Mouse (Mus musculus) monocyte, adult 5-6 weeks (primary cell): ENCODE measurements around the gene Hoxc11. TPM values are rescaled to one million over a fixed set of nuclear protein-coding genes. Genes with fewer than 3 reads are reported as not detected.

Source experiments
- ATAC-seq: fragments of 153-309, 156-312 bp; replicated peaks from 2 replicates; pipeline ENCODE4 v1.8.0; 2017; ENCODE audit warnings: mild to moderate bottlenecking; ENCODE audit not compliant: low TSS enrichment, insufficient number of reproducible peaks, severe bottlenecking, poor library complexity, low FRiP score
- total RNA-seq: library from RNA; stranded (forward); fragments of 200-1000, 200-491, 200-594 nt; gene quantifications from 3 replicates; pipeline ENCODE4 v1.2.3, GENCODE M21; 2017

The Hoxc11 gene
- total RNA-seq, 1 experiment from 2014 or later = not detected

DNA sequence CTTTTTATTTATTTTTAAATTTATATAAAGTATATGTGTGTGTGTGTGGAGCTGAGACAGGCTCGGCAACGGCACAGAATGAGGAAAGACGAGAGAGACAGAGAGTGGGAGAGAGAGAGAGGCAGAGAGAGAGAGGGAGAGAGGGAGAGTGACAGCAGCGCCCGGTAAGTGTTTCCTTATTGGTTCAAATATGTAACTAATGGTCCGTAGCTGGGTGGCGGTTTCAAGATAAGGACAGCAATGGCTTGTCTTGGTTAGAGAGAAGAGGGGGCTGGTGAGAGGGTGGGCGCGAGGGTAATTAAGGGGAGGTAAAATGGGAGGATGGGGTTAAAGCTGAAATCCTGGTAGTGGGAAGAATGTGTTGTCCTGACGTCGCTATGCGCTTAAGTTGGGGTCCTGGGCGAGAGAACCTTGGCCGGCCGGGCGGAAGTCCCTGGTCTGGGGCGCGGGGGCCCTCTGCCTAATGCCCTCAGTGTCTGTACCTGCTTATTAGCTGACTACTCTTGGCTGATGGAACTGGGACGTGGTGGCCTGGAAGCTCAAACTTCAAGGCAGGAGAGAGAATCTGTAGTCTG is 44.5 kb downstream of the Hoxc11 start:
- no peak for ATAC-seq

DNA sequence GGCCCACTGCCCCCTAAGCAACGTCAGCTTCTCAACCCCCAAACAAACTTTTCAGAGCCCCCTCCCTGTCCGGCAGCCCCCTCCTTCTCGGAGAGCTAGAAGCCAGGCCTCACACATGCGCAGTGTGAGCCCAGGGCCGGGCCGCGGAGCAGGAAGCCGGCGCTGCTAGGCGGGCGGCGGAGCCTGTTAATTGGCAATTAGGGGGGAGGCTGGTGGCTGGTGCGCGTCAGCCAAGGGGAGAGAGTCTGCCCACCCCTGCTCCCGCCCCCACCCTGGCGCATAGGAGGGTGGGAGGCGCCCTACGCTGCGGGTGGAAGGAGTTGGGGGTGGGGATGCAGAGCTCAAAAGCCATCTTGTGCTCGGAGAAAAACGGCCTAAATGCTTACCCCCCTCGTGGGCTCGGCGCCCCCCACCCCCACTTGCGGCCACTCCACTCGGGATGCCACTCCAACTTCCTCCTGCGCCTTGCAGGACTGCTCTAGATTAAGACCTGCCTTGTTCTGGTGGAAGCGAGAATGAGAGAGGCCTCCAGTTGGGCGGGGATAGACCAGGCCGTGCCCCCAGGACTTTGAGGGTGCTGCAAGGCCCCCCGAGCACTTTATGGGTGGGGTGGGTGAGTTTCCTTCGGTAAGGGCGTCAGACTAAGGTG is 45.1 kb downstream of the Hoxc11 start:
- no peak for ATAC-seq

DNA sequence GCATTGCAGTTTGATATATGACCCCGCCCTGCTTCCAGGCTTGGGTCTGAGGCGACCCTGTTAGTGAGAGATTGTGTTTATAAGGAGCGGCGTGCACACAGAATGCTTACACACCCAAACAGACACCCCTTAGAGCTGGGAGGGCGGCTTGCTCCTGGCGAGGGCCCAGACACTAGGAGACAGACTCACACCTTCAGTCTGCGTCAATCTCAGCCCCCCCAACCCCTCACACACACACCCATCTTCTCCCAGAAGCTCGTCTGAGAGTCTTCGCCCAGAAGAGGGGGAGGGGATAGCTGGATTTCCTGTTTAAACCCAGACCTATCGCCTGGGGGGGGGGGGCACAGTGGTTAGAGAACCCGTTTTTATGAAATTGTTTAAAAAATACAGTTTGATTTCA is 45.7 kb downstream of the Hoxc11 start:
- ATAC-seq = no peak

DNA sequence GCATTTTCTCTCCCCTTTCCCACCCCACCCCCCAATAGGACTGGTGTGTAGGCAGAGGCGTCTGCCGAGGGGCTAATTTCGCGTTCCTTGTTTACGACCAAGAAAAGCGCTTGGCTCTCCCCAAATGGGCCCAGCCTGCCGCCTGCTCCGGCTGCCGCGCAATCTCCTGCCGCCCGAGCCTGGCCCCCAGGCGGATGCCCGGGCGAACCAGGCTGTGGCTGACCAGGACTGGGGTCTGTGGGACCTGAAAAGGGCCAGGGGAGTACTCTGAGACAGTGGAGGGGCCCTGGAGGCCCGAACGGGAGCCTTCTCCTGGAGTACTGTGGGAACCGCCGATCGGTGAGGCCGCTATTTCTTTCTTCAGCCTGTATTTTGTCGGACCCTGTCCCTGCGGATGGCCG is 46.3 kb downstream of the Hoxc11 start:
- no peak for ATAC-seq

DNA sequence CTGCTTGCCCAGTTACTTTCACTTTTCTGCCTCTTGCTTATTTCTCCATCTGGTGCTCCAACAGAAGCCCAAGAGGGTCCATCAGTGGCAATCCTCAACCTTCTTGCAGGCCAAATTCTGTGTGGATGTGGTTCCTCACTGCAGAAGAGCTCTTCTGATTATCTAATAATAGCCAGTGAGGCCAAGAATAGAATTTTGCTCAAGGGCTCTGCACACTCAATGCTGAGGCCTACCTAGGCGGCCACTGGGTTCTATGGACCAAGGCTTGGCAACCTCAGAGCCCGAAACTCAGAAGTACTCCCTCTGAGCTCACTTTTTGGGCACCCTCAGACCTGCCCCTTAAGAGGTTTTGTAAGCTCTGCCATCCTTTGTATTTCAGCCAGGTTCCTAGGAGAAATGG is 47.1 kb downstream of the Hoxc11 start:
- no peak for ATAC-seq

DNA sequence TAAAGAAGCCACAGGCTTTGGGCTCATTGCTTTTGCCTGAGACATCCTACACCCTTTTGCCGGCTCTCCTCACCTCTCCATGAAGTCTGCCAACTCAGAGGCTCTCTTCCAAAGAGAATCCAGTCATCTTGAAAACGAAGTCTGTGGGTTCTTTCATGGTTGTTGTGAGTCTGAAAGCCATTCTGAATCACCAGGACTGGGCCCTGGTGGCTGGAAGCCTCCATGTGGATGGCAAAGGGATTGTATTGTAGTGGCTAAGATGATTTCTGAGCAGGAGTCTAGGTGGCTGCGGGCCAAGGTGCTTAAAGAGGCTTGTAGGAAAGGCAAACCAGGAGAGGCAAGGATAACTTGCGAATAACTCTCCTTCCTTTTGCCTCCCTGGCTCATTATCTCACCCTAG is 47.9 kb downstream of the Hoxc11 start:
- ATAC-seq = no peak

DNA sequence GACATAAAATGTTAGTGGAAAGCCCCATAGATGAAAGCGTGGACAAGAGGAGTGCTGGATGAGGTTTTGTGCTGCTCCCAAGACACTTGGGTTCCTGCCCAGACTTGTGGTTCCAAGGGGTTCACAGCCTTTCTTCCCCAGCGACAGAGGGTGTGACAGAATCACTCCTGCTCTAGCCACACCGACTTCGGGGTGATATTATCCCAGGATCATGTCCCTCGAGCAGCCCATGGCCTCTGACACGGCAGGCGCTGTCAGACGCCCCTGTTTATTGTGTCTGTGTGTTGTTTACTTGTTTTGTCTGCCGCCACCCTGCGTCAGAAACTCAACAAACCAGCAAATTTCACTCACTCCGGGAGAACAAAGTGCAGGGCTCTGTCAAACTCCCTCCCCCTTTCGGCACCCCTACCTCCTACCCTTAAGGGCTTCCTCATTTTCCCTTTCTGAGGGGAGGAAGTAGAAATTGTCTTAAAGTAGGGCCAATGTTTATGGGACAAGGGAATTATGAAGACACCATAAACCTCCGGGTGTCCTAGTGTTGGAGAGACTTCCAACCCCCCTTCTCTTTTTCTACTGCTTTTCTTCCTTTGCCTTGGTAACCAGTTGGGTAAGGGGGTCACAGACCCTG is 48.7 kb downstream of the Hoxc11 start:
- ATAC-seq = no peak

DNA sequence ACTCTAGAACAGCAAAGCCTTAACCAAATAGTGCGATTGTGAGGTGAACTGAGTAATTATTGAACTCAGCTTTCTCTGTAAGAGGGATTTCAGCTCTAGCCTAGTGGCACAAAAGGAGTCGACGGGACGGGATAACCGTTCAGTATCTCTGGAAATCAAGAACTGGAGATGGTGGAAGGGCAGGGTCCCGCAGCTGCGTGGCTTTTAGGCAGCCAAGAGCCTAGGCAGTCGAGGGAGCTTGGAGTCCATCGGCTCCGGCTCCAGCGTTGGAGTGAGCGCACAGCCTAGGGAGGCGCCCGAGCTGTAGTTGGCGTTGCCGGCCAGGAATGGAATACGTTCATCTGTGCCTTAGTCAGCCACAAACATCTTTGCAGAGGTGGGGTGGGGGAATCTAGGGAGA is 51.1 kb downstream of the Hoxc11 start:
- no peak for ATAC-seq

DNA sequence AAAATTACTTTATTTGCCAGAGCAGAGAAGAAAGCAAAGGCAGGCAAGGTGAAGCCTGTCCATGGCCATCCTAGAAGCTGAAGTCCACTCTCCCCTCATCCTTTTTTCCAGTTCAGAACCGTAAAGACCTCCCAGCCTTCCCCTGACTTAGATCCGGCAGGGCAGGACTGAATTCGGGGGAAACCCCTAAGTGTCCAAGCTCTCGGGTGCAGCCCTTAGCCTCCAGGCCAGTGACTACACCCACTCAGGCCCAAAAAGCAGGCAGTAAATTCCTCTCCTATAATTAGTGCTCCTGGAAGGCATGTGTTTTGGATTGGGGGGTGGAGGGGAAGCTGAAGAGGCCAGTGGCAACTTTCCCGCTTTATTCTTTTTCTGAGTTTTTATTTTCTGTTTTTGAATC is 51.6 kb downstream of the Hoxc11 start:
- ATAC-seq = no peak

DNA sequence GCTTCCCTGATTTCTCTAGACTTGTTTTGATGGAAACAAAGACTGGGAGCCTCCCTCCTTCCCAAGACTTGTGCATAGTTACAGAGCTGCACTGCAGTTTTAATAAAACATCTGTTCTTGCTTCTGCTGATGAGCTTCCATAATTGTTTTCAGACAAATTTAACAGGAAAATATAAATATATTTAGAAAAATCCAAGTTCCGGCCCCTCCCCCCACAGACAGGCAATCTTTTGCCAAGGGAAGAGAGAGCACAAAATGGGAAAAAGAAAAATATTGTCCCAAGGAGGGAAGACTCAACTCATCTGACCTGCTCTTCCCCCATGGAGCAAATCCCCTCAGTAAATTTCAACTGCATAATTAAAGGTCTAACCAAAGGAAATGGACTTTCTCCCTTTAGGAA is 52.1 kb downstream of the Hoxc11 start:
- ATAC-seq = no peak

Other genes starting within 250 kb of the Hoxc11 start
- 34.7 to 46.4 TPM (median 44.7 TPM) in 3 replicates for gene Calcoco1, start 232.2 kb upstream of the Hoxc11 start, total RNA-seq
- not detected in 3 replicates for gene Hoxc13, start 33.3 kb upstream of the Hoxc11 start, total RNA-seq
- not detected in 3 replicates for gene Hoxc12, start 17.7 kb upstream of the Hoxc11 start, total RNA-seq
- not detected in 3 replicates for gene Hoxc10, start 12.4 kb downstream of the Hoxc11 start, total RNA-seq
- gene Hoxc5, start 13.0 kb downstream of the Hoxc11 start, total RNA-seq = not detected in 3 replicates
- not detected in 3 replicates for gene Hoxc9, start 22.0 kb downstream of the Hoxc11 start, total RNA-seq
- not detected in 3 replicates for gene Hoxc8, start 36.2 kb downstream of the Hoxc11 start, total RNA-seq
- not detected in 3 replicates for gene Hoxc6, start 43.8 kb downstream of the Hoxc11 start, total RNA-seq
- 0.57 TPM in 1 of 3 replicates, not detected in the others for gene Hoxc4, start 64.5 kb downstream of the Hoxc11 start, total RNA-seq
- gene Smug1, start 212.7 kb downstream of the Hoxc11 start, total RNA-seq = 3.2 to 7.1 TPM (median 5.3 TPM) in 3 replicates